17 mouse cellular contexts compared by ENCODE assay signal in the genomic region with DNA sequence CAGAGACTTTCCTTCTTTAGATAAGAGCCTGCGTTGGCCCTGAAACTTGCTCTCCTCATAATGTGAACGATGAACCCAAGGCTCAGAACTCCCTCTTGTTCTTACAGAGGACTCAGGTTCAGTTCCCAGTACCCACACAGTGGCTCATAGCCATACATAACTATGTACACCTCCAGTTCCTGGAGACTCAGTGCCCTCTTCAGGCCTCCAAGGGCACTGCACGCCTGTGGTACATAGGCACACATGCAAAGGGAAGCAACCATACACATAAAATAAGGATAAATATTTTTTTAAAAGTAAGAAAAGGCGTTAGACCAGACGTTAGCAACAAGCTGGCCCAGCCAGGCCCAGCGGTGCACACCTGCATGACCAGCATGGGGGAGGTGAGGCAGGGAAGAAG. TPM values are rescaled to one million over a fixed set of nuclear protein-coding genes. Genes with fewer than 3 reads are reported as not detected.
A peak's percentile ranks its signal among the peaks of the same experiment; 100 is the strongest.
DNase-seq lines count a peak whose midpoint lies in the region; ATAC-seq and TF ChIP-seq lines count a peak whose summit lies in the region.
"Had no signal": no experiment of that assay in that cellular context is flagged by ENCODE, and none has a peak within 500 bp of the region (broad histone marks: within the 10 kb centered on the region; RNA-seq: fewer than 3 reads in every experiment).

No protein-coding gene starts in this region.

- DNase-seq in gastrocnemius, adult 2 months = no peak
- no peak for DNase-seq in gastrocnemius, postnatal 14 days
- no peak for DNase-seq in liver, adult 2 months (ENCODE audit: extremely low read depth, low read depth, low spot score)
- DNase-seq in A20 (ENCODE audit: low read depth, low spot score) = peak; percentile 24
- peak; percentile 58 for DNase-seq in ZHBTc4 (ENCODE audit: low read depth, low spot score)
- DNase-seq in cerebellum, postnatal 36 days = no peak
- no peak for DNase-seq in urinary bladder, postnatal 25 days (ENCODE audit: low spot score)
- DNase-seq: adrenal gland, postnatal 10 days; heart, adult 11 months; kidney, postnatal 10 days; right cerebral cortex, postnatal 25 days had no signal

- H3K9ac ChIP-seq in liver, adult 2 months (ENCODE audit: low read depth, low read length) = no peak overlapping the region
- no peak overlapping the region for H3K9ac ChIP-seq in liver, embryonic 12.5 days
- H3K9ac ChIP-seq: embryonic facial prominence, embryonic 13.5 days had no signal

- peak; percentile 37 for TF ChIP-seq CTCF in gastrocnemius, adult 2 months (IDR thresholded peaks at IDR 0.05)
- peak; percentile 43; the same call in 1 of the 2 replicates for TF ChIP-seq CTCF in liver, adult 2 months (IDR thresholded peaks at IDR 0.05; ENCODE audit: low read depth, low read length)

- no peaks in the 10 kb centered on the region for H3K27me3 ChIP-seq in liver, adult 2 months (ENCODE audit: control insufficient read depth, insufficient read depth, low read length)
- H3K27me3 ChIP-seq in liver, embryonic 12.5 days (replicated peaks) = no peaks in the 10 kb centered on the region
- H3K27me3 ChIP-seq: embryonic facial prominence, embryonic 13.5 days had no signal

- H3K9me3 ChIP-seq in liver, embryonic 12.5 days (replicated peaks) = peaks cover 3% of the 10 kb centered on the region; the same call in 1 of the 2 replicates
- H3K9me3 ChIP-seq: embryonic facial prominence, embryonic 13.5 days; forebrain, embryonic 10.5 days had no signal

- TF ChIP-seq POLR2A in liver, adult 2 months (IDR thresholded peaks at IDR 0.05; ENCODE audit: extremely low read depth, insufficient read depth, low read length) = no peak

- H3K4me3 ChIP-seq in gastrocnemius, adult 2 months = no peak overlapping the region
- no peak overlapping the region for H3K4me3 ChIP-seq in liver, adult 2 months (ENCODE audit: insufficient read depth, low read depth, low read length)
- no peak overlapping the region for H3K4me3 ChIP-seq in liver, embryonic 12.5 days
- H3K4me3 ChIP-seq: embryonic facial prominence, embryonic 13.5 days; forebrain, embryonic 10.5 days had no signal

- H3K79me2 ChIP-seq in liver, adult 2 months (ENCODE audit: control insufficient read depth, insufficient read depth, low read length) = peaks cover 3% of the 10 kb centered on the region; the same call in 1 of the 2 replicates

- H3K27ac ChIP-seq in gastrocnemius, adult 2 months = no peak overlapping the region
- H3K27ac ChIP-seq in liver, adult 2 months (replicated peaks; ENCODE audit: insufficient read depth, low read depth, low read length) = no peak overlapping the region
- H3K27ac ChIP-seq in liver, embryonic 12.5 days = no peak overlapping the region
- H3K27ac ChIP-seq: embryonic facial prominence, embryonic 13.5 days; forebrain, embryonic 10.5 days had no signal

- 97% methylated on average over 6 of the region's 6 CpGs for WGBS in liver, adult 2 months
- WGBS in liver, embryonic 12.5 days (ENCODE audit: insufficient replicate concordance) = 83% methylated on average over 6 of the region's 6 CpGs

- no peaks in the 10 kb centered on the region for H3K4me1 ChIP-seq in liver, adult 2 months (ENCODE audit: control insufficient read depth, insufficient read depth, low read length)
- H3K4me1 ChIP-seq in liver, embryonic 12.5 days = peaks cover 16% of the 10 kb centered on the region
- H3K4me1 ChIP-seq: embryonic facial prominence, embryonic 13.5 days; forebrain, embryonic 10.5 days had no signal

- no peak overlapping the region for H3K4me2 ChIP-seq in liver, embryonic 12.5 days
- H3K4me2 ChIP-seq: embryonic facial prominence, embryonic 13.5 days had no signal

- H3K36me3 ChIP-seq in liver, adult 2 months (ENCODE audit: control insufficient read depth, insufficient read depth, low read length) = peaks cover 32% of the 10 kb centered on the region
- peaks cover 93% of the 10 kb centered on the region for H3K36me3 ChIP-seq in liver, embryonic 12.5 days

- no peak for ATAC-seq in liver, embryonic 12.5 days

- intact Hi-C loops in gastrocnemius, adult 2 months (cut with DNase I) = no loop called here
- intact Hi-C loops in gastrocnemius, postnatal 14 days (cut with DNase I; ENCODE audit: low total_unique reads) = no loop called here

RNA-seq across cellular contexts. Expression of a gene that starts 10.1 kb away (rescaled TPM):
- 10 to 100 TPM; 38.4 to 47.3 TPM for total RNA-seq in gastrocnemius, adult 2 months (2021)
- 10 to 100 TPM; 41.5 to 44.0 TPM for total RNA-seq in gastrocnemius, postnatal 14 days (2021)
- 9.5 and 10.0 TPM in 2 replicates for total RNA-seq in liver, adult 2 months (2014; rRNA removed)
- 15.6 and 16.7 TPM in 2 replicates for polyA plus RNA-seq in liver, adult 2 months (2012; rRNA removed)
- polyA plus RNA-seq in liver, embryonic 12.5 days (2016; fragmentation: Nextera tagmentation; extraction: Ambion mirVana) = 52.1 and 52.9 TPM in 2 replicates

RNA-seq across cellular contexts. Expression of a gene that starts 10.3 kb away (rescaled TPM):
- 10 to 100 TPM in 1 of 2 experiments, 1 to 10 TPM in 1; 9.5 to 13.0 TPM for total RNA-seq in gastrocnemius, adult 2 months (2021)
- 10 to 100 TPM; 15.7 to 20.7 TPM for total RNA-seq in gastrocnemius, postnatal 14 days (2021)
- 10.8 and 11.5 TPM in 2 replicates for total RNA-seq in liver, adult 2 months (2014; rRNA removed)
- polyA plus RNA-seq in liver, adult 2 months (2012; rRNA removed) = 9.1 and 10.5 TPM in 2 replicates
- 112 and 119 TPM in 2 replicates for polyA plus RNA-seq in liver, embryonic 12.5 days (2016; fragmentation: Nextera tagmentation; extraction: Ambion mirVana)

RNA-seq across cellular contexts. Expression of a gene that starts 41.2 kb away (rescaled TPM):
- total RNA-seq in gastrocnemius, adult 2 months (2021) = under 1 TPM in 1 of 2 experiments, not detected in 1; 0.54 TPM
- total RNA-seq in gastrocnemius, postnatal 14 days (2021) = not detected
- not detected in 2 replicates for total RNA-seq in liver, adult 2 months (2014; rRNA removed)
- not detected in 2 replicates for polyA plus RNA-seq in liver, adult 2 months (2012; rRNA removed)
- not detected in 2 replicates for polyA plus RNA-seq in liver, embryonic 12.5 days (2016; fragmentation: Nextera tagmentation; extraction: Ambion mirVana)
- total RNA-seq: layer of hippocampus, postnatal 10 days; neutrophil, adult 5-6 weeks had no signal
- polyA plus RNA-seq: embryonic facial prominence, embryonic 13.5 days; forebrain, embryonic 10.5 days; liver, embryonic 16.5 days had no signal

RNA-seq across cellular contexts. Expression of a gene that starts 41.3 kb away (rescaled TPM):
- 1,000 to 10,000 TPM in 1 of 2 experiments, 100 to 1,000 TPM in 1; 551 to 1,329 TPM for total RNA-seq in gastrocnemius, adult 2 months (2021)
- 1,000 to 10,000 TPM in 1 of 2 experiments, 100 to 1,000 TPM in 1; 662 to 1,168 TPM for total RNA-seq in gastrocnemius, postnatal 14 days (2021)
- total RNA-seq in liver, adult 2 months (2014; rRNA removed) = 0.34 and 4.2 TPM in 2 replicates
- 0.19 TPM in 1 of 2 replicates, not detected in the other for polyA plus RNA-seq in liver, adult 2 months (2012; rRNA removed)
- 1.3 and 1.5 TPM in 2 replicates for polyA plus RNA-seq in liver, embryonic 12.5 days (2016; fragmentation: Nextera tagmentation; extraction: Ambion mirVana)
- total RNA-seq: neutrophil, adult 5-6 weeks had no signal

Comparison
In these comparisons a context has a peak if more than half of its experiments do, and no peak if none do; other contexts are left out.
1. DNase-seq: peak in A20 (single experiment) and ZHBTc4 (single experiment); none in gastrocnemius, adult 2 months (single experiment), gastrocnemius, postnatal 14 days (single experiment), liver, adult 2 months (single experiment), cerebellum, postnatal 36 days (0 of 2) and urinary bladder, postnatal 25 days (single experiment).